Mouse (Mus musculus) left cerebral cortex, postnatal 25 days (tissue): Measurements from ENCODE around the gene Usp2. TPM values are rescaled to one million over a fixed set of nuclear protein-coding genes. Genes with fewer than 3 reads are reported as not detected.

Experiments
- DNase-seq, 2 experiments: peaks; one replicate each; pipeline ENCODE4 v3.0.0; 2022; ENCODE audit warnings: low spot score in 2 of 2, mixed read lengths in 1 of 2
- intact Hi-C: fragments of 180-260 bp; cut with DNase I; formaldehyde crosslinking; loops from one replicate; pipeline ENCODE4 v1.15.1; 2025
- total RNA-seq, 2 experiments: library from RNA; stranded (reverse); gene quantifications; 2 replicates each; pipeline ENCODE4 v1.2.3; 2021

Usp2 gene
- total RNA-seq, 2 experiments from 2014 or later: 72.3 to 106 TPM

DNA sequence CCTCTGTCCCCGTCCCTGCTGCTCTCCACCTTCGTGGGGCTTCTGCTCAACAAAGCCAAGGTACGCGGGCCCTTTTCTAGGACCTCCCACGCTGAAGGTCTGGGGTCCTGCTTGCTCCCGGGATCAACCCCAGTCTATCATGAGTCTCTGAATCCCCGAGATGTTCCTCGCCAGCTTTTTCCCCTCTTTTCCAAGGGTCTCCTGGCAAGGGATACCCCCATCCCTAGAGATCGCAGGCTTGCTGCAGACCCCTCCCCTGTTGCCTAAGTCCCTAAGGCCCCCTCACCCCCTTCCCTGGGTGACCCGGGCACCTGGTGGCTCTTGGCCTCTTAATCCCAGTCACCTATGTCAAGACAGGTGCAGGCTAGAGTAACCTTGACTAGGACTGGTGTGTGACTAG lies 18.5 kb downstream of the Usp2 start:
- intact Hi-C loops: no loop called here
- no peak for DNase-seq

GRCm38 (mm10) chr9:44085741-44086665 lies 19.2 kb downstream of the Usp2 start:
- intact Hi-C loops: loop anchor here (2.0 kb wide), 1 partner anchor 19 kb away; the partner anchor contains the start of gene Usp2

DNA sequence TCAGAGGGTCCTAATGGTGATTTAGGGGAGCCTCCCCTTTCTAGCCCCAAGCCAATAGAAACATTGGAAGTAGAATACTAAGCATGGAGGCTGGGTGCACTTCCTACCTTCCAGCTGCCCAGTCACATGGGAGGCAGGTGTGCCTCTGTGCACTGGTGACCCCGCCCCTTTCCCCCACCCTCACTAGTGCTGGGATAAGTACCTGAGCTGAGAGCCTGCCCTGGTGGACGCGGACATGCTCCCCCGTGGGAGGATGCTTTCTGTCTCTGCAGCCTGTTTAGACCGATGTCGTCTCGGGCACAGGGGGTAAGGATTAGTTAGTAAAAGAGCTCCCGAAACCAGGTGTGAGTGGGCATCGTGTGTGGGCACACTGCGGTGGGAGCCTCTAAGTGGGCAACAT lies 20.1 kb downstream of the Usp2 start:
- DNase-seq: no peak
- intact Hi-C loops: loop anchor here (2.0 kb wide), 1 partner anchor 20 kb away; the partner anchor contains the start of gene Usp2

More at GRCm38 (mm10) chr9:44085741-44086665, 19.2 kb downstream of the Usp2 start:
- peak; percentile 73 to 86 for DNase-seq

- DNase-seq: peak; percentile 62 to 89
- intact Hi-C loops: loop anchor here (2.0 kb wide), 1 partner anchor 21 kb away; the partner anchor contains the start of gene Usp2
Measured at GRCm38 (mm10) chr9:44087761-44088455, 21.1 kb downstream of the Usp2 start.

- peak in 1 of 2 experiments; percentile 56 for DNase-seq
- intact Hi-C loops: no loop called here
Measured at GRCm38 (mm10) chr9:44088877-44089608, 22.2 kb downstream of the Usp2 start.

GRCm38 (mm10) chr9:44093612-44094503 lies 27.0 kb downstream of the Usp2 start:
- DNase-seq: peak; percentile 75 to 90
- intact Hi-C loops: no loop called here

DNA sequence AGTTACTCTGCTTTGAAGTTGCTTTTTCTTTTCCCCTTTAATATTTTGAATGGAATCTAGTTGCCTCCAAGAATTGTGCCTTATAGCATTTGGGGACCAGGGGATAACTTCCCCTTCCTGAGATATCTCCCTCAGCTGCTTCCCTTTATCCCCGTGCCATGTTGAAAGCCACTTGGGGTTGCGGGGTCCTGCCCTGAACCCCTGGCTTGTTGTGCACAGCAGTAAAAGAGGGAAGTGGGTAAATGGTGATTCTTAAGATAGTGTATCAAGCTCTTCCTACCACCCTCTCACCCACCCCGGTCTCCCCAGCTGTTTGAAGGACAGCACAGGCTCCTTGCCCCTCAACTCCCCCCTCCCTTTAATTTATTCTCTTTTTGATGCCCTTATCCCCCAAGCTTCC lies 27.9 kb downstream of the Usp2 start:
- no peak for DNase-seq
- intact Hi-C loops: no loop called here

DNA sequence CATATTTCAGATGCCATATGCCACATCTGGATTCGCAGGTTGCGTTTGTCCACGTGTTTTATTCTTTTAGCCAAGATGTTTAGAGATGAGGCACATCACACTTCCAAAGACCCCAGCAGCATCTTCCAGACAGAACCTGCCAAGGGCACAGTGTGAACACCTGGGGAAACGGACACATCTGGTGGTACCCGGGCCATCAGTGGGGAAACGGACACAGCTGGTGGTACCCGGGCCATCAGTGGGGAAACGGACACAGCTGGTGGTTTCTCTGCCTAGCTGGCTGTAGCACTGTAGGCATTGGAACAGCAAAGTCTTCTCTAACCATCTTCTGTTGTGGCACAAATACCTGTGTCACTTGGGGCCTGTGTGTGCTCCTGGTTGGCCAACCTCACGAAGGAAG lies 29.0 kb downstream of the Usp2 start:
- intact Hi-C loops: no loop called here
- no peak for DNase-seq

DNA sequence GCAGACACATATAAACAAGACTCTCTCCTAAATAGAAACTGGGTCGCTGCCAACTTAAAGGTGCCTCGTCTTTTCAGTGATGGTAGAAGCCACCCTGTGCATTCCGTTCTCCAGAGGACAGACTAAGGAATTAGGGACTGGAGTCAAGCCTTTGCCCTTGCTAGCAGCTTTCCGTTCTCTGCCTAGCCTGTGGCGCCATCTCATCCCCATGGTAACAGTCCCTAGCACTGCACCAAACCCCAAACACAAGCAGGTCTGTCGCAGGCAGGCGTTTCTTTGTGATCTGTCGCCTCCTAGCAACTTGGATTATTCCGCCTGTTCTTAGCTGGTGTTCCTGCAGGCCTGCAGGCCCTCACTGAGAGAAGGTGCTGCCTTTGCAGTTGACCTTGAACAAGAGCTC lies 29.7 kb downstream of the Usp2 start:
- DNase-seq: peak; percentile 65 to 77
- intact Hi-C loops: no loop called here

DNA sequence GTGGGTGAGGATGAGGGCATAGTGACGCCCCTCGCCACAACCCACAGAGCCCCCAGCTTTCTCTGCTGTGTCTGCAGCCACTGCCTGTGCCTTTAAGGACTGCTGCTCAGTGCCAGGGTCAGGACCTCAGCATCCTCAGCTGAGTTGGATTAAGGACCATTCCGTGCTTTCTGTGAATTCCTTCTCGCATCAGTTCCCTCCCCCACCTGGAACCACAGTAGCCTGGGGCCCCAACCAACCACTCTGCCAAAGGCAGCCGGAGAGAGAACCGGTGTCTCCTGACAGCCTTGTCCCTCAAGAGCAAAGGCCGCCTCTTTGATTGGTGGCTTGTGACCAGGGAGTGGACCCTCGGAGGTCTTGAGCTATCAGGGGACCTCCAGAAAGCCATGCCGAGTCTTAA lies 34.7 kb downstream of the Usp2 start, which contains the start of gene Mfrp:
Gene Mfrp, plus strand, starts transcription at position 240 of the 400 bp plus-strand sequence.
- intact Hi-C loops: no loop called here

GRCm38 (mm10) chr9:44104881-44105280 lies 38.1 kb downstream of the Usp2 start:
- intact Hi-C loops: loop anchor here (5.0 kb wide), 1 partner anchor 118 kb away; no protein-coding TSS in a partner anchor
- DNase-seq: no peak

More for the DNA sequence above, 34.7 kb downstream of the Usp2 start, which contains the start of gene Mfrp:
- DNase-seq: no peak

DNA sequence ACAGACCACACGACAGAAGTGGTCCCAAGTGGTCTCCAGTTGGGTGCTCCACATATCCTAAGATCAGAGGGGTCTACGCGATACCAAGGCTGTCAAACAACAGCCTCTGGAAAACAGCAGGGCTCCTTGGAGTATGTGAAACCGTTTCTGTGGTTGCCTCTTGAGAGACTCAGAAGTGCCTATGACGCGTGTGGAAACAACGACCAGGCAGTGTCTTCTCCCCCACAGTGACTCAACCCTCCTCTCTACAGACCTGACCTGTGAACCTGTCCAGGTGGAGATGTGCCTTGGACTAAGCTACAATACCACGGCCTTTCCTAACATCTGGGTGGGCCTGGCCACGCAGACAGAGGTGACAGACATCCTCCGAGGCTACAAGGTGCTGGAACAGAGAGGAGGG lies 39.0 kb downstream of the Usp2 start:
- intact Hi-C loops: loop anchor here (5.0 kb wide), 1 partner anchor 118 kb away; no protein-coding TSS in a partner anchor

DNA sequence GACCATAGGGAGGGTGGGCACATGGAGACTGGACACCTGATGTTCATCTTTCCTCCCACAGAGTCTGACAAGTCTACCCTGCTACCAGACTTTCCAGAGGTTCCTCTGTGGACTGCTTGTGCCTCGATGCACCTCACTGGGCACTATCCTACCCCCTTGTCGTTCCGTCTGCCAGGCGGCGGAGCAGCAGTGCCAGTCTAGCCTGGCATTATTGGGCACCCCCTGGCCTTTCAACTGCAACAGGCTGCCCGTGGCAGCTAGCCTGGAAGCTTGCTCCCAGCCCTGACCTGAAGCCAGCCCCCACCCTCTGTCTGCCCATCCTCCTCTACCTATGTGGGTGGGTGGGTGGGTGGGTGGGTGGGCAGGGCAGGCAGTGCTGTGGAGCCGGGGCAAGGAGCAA lies 39.4 kb downstream of the Usp2 start:
- intact Hi-C loops: loop anchor here (5.0 kb wide), 1 partner anchor 119 kb away; no protein-coding TSS in a partner anchor
- no peak for DNase-seq

More for the DNA sequence above, 39.0 kb downstream of the Usp2 start:
- DNase-seq: no peak

GRCm38 (mm10) chr9:44106596-44106995 lies 39.8 kb downstream of the Usp2 start:
- no peak for DNase-seq
- intact Hi-C loops: loop anchor here (5.0 kb wide), 1 partner anchor 119 kb away; no protein-coding TSS in a partner anchor

GRCm38 (mm10) chr9:44107110-44107509 lies 40.3 kb downstream of the Usp2 start, which contains the start of gene C1qtnf5:
Gene C1qtnf5 (plus strand): TSS chr9:44107245.
- peak in 1 of 2 experiments; percentile 80 for DNase-seq

GRCm38 (mm10) chr9:44107557-44108179 lies 40.8 kb downstream of the Usp2 start:
- intact Hi-C loops: loop anchor here (2.0 to 5.0 kb wide), 2 partner anchors 35 to 120 kb away; no protein-coding TSS in a partner anchor
- DNase-seq: no peak

More at GRCm38 (mm10) chr9:44107110-44107509, 40.3 kb downstream of the Usp2 start, which contains the start of gene C1qtnf5:
- intact Hi-C loops: loop anchor here (5.0 kb wide), 1 partner anchor 120 kb away; no protein-coding TSS in a partner anchor

DNA sequence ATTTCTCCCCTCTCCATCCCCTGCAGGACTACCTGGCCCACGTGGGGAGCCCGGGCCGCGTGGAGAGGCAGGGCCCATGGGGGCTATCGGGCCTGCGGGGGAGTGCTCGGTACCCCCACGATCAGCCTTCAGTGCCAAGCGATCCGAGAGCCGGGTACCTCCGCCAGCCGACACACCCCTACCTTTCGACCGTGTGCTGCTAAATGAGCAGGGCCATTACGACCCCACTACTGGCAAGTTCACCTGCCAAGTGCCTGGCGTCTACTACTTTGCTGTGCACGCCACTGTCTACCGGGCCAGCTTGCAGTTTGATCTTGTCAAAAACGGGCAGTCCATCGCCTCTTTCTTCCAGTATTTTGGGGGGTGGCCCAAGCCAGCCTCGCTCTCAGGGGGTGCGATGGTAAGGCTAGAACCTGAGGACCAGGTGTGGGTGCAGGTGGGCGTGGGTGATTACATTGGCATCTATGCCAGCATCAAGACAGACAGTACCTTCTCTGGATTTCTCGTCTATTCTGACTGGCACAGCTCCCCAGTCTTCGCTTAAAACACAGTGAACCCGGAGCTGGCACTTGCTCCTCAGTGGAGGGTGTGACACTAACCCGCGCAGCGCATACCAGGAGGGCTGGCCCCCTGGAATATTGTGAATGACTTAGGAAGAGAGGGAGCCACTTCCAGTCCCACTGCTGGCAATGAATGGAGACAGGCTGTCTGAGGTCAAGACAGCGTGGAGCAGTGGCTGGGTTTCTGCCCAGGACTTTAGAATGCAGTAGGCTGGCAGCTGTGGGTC lies 41.6 kb downstream of the Usp2 start:
- no peak for DNase-seq
- intact Hi-C loops: loop anchor here (2.0 to 5.0 kb wide), 2 partner anchors 36 to 121 kb away; no protein-coding TSS in a partner anchor
